Mouse (Mus musculus) lung, postnatal 25 days (tissue): ENCODE measurements around the gene Uchl4.
"Not testable (repeated sequence)": the region's sequence is repeated elsewhere in the genome, so short reads cannot be mapped to it uniquely, and the experiment has no call there.

Experiments
- DNase-seq: peaks from one replicate; pipeline ENCODE4 v3.0.0; 2022; ENCODE audit warnings: low spot score

Gene Uchl4

GRCm38 (mm10) chr9:64234768-64235435, at the start of gene Uchl4:
TSS of gene Uchl4 (plus strand) at chr9:64235201.
- DNase-seq = no peak

GRCm38 (mm10) chr9:64193879-64194278, 41.1 kb upstream of the Uchl4 start:
- DNase-seq = no peak

GRCm38 (mm10) chr9:64195554-64195953, 39.4 kb upstream of the Uchl4 start:
- DNase-seq = no peak

- DNase-seq = no peak
Observed at GRCm38 (mm10) chr9:64197524-64197923, 37.5 kb upstream of the Uchl4 start.

- DNase-seq = no peak
Observed at GRCm38 (mm10) chr9:64198068-64198762, 36.8 kb upstream of the Uchl4 start.

DNA sequence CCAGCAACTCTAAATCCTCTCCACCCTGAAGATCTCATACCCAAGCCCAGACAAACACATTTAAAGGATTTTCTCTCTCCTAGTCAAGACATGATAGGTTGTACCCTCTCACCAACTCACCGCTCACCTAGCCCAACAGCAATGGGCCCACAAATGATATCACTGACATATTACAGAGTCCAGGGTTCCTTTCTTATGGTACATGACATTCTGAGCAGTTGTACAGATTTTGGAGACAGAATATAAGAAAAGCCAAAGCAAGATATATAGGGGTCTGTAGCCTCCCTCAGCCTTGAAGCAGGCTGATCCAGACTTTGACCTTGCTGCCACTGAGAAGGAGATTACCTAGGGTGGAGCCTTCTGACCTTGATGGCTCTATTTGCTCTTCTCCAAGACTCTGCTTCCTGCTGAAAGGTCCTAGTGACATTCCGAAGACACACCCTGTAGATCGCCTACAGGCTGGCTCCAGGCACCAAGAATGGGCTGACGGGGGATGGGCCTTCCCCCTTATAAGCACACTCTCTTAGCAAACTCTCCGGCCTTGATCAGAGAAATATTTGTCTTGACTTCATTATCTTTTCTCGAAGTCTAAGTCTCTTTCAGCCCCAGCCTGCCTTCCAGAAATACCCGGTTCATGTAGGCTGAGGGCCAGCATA, 36.1 kb upstream of the Uchl4 start:
- DNase-seq = not testable (repeated sequence)

GRCm38 (mm10) chr9:64199897-64200296, 35.1 kb upstream of the Uchl4 start:
- DNase-seq = no peak

GRCm38 (mm10) chr9:64202331-64202730, 32.7 kb upstream of the Uchl4 start:
- peak; percentile 27 for DNase-seq

- DNase-seq = no peak
Observed at GRCm38 (mm10) chr9:64202866-64203265, 32.1 kb upstream of the Uchl4 start.

DNA sequence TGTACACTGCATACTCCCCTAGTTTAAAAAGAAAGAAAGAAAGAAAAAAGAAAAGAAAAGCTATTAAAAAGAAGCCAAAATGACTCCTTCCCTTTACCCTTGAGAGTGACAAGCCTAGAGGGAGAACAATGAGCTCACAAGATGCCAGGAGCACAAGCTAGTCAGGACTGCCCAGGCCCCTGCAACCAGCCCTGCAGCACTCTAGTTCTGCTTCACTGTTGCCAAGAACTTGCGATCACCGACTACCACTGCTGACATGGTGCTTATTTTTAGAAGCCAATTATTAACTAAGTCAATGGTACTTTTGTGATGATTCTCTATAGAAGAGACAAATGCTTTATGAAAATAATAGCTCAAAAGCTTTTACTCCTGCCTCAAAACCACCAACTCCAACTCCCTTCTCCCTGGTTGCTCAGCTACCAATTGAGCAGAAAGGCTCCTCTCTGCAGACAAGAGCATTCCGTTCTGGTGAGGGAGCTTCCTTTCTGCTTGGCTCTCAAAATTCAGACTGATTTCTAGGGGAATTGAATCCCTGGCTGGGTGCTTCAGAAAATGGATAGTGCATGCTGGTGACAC, 27.4 kb upstream of the Uchl4 start:
- no peak for DNase-seq

GRCm38 (mm10) chr9:64214452-64214851, 20.5 kb upstream of the Uchl4 start:
- DNase-seq = no peak

DNA sequence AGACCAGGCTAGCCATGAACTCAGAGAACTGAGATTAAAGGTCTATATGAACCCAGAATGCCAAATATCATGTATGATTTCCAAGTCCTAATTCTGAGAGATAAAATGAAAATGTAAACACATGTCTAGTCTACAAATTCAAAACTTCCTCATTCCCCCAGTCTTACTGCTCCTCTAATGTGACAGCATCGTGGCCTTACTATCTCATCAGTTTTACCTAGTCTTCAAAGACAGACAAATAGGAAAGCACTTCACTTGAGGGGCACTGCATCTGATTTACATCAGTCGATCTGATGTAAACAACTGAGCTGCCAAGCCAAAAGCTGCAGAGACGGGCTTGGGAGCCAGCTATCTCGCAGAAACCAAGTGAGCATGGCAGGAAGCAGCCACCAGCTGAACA, 18.9 kb upstream of the Uchl4 start:
- no peak for DNase-seq

GRCm38 (mm10) chr9:64216641-64217040, 18.4 kb upstream of the Uchl4 start:
- no peak for DNase-seq

GRCm38 (mm10) chr9:64217887-64218286, 17.1 kb upstream of the Uchl4 start:
- DNase-seq = no peak

GRCm38 (mm10) chr9:64219305-64219704, 15.7 kb upstream of the Uchl4 start:
- no peak for DNase-seq

GRCm38 (mm10) chr9:64219772-64220420, 15.1 kb upstream of the Uchl4 start:
- no peak for DNase-seq

- DNase-seq = no peak
Observed at GRCm38 (mm10) chr9:64220603-64221002, 14.4 kb upstream of the Uchl4 start.

- DNase-seq = no peak
Observed at GRCm38 (mm10) chr9:64221480-64221879, 13.5 kb upstream of the Uchl4 start.

DNA sequence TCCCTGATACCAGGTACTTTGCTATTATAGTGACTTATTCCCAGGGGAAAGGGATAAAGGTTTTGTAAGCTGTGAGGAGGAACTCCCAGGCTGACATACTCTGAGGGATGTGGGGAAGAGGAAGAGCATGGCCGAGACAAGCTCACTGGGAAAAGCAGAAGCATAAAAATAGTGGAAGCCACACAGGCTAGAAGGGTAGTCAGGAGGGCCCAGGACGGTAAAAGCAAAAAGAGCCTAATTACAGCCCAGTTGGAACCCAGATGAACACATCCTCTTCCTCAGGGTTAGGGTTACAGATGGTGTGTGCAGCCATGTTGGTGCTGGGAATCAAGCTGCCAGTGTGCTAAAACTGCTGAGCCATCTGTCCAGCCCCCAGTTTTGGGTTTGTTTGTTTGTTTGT, 12.9 kb upstream of the Uchl4 start:
- no peak for DNase-seq

DNA sequence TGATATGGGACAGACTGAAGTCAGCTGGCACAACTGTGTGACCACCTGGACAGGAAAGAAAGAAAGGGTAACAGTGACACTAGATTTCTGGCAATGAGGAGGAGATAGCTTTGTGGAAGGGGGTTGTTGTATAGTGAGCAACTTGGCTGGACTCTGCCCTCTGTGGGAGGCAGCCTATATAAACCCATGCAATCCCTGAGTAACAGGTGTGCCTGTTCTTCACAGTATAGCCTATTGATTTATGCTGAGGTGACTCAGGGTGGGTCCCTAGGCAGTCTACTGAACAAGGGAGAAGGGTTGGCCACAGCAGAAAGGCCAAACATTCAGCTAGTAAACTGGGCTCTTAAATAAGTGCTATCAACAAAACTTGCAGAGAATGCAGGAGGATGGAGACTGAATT, 9.2 kb upstream of the Uchl4 start:
- DNase-seq = no peak

DNA sequence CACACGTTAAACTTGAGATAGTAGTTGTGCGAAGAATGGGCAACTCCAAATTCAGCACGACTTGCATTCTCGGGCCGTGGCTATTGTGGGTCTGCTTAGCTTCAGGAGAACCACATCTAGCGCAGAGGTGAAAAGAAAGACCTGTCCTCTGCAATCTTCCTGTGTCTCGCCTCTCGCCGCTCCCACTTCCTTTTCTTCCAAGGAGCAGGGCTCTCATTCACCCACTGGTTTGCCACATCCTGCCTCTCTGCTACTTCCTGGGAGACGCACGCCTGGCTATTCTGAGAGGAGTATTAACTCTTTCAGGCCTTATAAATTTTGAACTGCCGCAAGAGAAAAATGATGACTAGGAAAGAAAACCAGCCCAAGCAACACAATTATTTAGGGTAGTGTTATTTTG, 7.3 kb upstream of the Uchl4 start:
- DNase-seq = no peak

- DNase-seq = no peak
Observed at GRCm38 (mm10) chr9:64228972-64229371, 6.0 kb upstream of the Uchl4 start.
